Mouse (Mus musculus) myocyte (in vitro differentiated cells): ENCODE measurements at regions not wholly inside any gene's neighbourhood (a gene's known extent, or its start where the extent isn't known, plus 50 kb on each side); places are given as distances from the start of the nearest gene placed in this dataset.

ENCODE experiments used
- E2F4 ChIP-seq: IDR thresholded peaks from one replicate; pipeline ENCODE4 v1.6.1; 2011; ENCODE audit warnings: mild to moderate bottlenecking, control low read depth, moderate library complexity; ENCODE audit not compliant: insufficient read depth
- MAX ChIP-seq: IDR thresholded peaks from one replicate; pipeline ENCODE4 v1.6.1; 2011; ENCODE audit warnings: low read depth, mild to moderate bottlenecking, control low read depth
- MYOG ChIP-seq, 3 experiments: IDR thresholded peaks; one replicate each; pipeline ENCODE4 v1.6.1; 2011; ENCODE audit warnings: control low read depth in 2 of 3, low read depth in 2 of 3, mild to moderate bottlenecking in 2 of 3; ENCODE audit not compliant: insufficient read length in 2 of 3, control insufficient read depth in 1 of 3, insufficient read depth in 1 of 3
- POLR2A ChIP-seq: IDR thresholded peaks from one replicate; pipeline ENCODE4 v1.6.1; 2011; ENCODE audit warnings: low read depth, mild to moderate bottlenecking, control low read depth, moderate library complexity; ENCODE audit not compliant: insufficient read length
- POLR2AphosphoS2 ChIP-seq: IDR thresholded peaks from one replicate; pipeline ENCODE4 v1.6.1; 2011; ENCODE audit warnings: low read depth, control low read depth; ENCODE audit not compliant: insufficient read length
- REST ChIP-seq: IDR thresholded peaks from one replicate; pipeline ENCODE4 v1.6.1; 2011; ENCODE audit warnings: mild to moderate bottlenecking, control low read depth, moderate library complexity; ENCODE audit not compliant: insufficient read depth, insufficient read length
- TCF12 ChIP-seq: IDR thresholded peaks from one replicate; pipeline ENCODE4 v1.6.1; 2011; ENCODE audit warnings: mild to moderate bottlenecking, control low read depth; ENCODE audit not compliant: poor library complexity, insufficient read depth, severe bottlenecking
- USF1 ChIP-seq: IDR thresholded peaks from one replicate; pipeline ENCODE4 v1.6.1; 2011; ENCODE audit warnings: low read depth, mild to moderate bottlenecking, control low read depth, moderate library complexity

GRCm38 (mm10) chr11:32907520-32908233, 83.3 kb upstream of the Smim23 start:
- TF ChIP-seq REST (no peak), POLR2AphosphoS2 (no peak), POLR2A (no peak), USF1 (no peak), E2F4 (no peak), TCF12 (no peak), MAX (no peak), MYOG (IDR thresholded peaks at IDR 0.05; ENCODE audit: control insufficient read depth in 1 of 3, insufficient read depth in 1 of 3, insufficient read length in 2 of 3, low read depth in 2 of 3) (no peak)
